Mouse (Mus musculus) WW6 (cell line): ENCODE data around the gene Stam.
"Not testable (repeated sequence)": the region's sequence is repeated elsewhere in the genome, so short reads cannot be mapped to it uniquely, and the experiment has no call there.

Experiments
- DNase-seq: peaks from one replicate; pipeline ENCODE4 v3.0.0-alpha.2; 2013; ENCODE audit warnings: low read depth, low spot score

The Stam gene

GRCm38 (mm10) chr2:14192046-14192445, 118.1 kb downstream of the Stam start:
- DNase-seq = no peak

GRCm38 (mm10) chr2:14198325-14198903, 124.5 kb downstream of the Stam start:
- not testable (repeated sequence) for DNase-seq
